Mouse (Mus musculus): ENCODE data around the gene Cep131.

The Cep131 gene

DNA sequence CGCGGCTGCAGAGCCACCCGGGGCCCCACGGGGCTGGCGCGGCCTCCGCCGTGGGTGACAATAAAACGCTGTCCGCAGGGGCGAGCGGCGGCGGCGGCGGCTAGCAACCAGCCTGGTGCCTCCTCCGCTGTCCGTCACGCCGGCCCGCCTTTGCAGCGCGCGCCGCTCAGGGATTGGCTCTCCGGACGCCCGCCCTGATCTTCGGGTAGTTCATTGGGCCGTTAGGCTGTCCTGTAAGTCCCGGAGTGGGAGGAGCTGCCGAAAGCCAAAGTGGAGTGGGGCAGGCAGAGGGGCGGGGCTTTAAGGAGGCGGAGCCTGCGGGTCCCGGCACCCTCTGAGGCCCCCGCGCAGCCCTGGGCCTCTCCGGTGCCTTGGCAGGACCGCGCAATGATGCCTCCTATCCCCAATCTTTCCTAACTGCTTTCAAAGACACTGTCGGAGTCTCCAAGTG, at the start of gene Cep131:
TSS of gene Cep131 (minus strand) at position 126 of the 451 bp plus-strand sequence.
- DNase-seq: peak; percentile 97 to 98

DNA sequence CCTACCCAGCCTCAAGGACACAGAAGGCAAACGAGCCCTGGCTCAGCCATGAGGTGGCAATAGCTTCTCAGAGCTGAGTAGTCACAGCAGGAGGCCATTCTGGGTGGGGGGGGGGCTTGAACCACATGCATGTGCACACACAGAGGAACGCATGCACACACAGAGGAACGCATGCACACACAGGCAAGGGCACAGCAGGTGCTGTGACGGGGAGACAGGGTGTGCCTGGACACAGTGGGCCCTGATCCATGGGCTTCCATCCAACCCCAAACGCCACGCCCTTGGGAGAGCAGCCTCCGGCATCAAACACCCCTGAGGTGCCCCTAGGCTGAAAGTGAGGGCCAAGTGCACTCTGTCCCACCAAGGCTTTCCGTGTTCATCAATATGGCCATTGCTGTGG, 49.6 kb upstream of the Cep131 start:
- no peak for DNase-seq

DNA sequence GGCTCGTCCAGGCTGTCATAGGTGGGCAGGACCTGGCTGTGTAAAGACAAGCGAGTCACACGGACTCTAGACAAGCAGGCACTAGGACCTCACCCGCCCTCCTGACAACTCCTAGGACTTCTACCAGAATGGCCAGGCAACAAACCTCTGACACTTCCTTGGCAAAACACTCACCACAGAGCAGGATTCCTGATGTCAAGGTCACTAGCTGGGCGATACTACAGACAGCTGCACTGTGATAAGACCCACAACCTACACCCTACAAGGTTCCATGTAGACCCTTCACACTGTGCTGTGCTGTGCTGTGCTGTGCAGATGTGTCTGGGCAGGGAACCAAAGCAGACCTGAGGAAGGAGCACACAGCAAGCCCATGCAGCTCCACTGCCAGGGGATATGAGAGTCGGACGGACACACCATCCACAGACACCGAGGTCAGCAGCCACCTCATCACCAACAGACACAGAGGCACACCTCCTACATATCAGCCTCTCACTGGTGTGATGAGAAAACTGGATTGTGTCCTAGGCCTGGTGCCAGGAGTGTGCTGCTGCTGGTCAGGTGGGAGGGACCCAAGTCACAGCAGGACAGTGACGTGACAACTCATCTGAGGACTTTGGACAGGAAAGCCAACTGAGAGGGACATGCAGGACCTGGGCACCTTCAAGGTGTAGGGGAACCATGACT, 48.4 kb upstream of the Cep131 start:
- DNase-seq: no peak

DNA sequence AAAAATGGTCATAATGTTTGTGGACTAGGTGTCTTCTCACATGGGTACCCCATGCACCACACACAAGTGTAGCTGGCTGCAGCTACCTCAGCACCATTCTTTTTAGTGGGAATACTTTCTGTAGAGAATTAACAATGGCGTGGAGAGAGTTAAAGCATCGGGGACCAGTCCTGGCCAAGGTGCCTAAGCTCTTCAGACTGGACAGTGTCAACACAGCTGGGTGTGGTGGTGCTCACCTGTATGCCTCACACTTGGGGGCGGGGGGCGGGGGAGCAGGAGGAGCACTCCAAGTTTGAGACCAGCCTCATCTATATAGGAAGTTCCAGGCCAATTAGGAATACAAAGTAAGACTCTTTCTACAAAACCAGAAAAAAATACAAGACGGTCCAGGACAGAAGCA, 47.5 kb upstream of the Cep131 start:
- no peak for DNase-seq

DNA sequence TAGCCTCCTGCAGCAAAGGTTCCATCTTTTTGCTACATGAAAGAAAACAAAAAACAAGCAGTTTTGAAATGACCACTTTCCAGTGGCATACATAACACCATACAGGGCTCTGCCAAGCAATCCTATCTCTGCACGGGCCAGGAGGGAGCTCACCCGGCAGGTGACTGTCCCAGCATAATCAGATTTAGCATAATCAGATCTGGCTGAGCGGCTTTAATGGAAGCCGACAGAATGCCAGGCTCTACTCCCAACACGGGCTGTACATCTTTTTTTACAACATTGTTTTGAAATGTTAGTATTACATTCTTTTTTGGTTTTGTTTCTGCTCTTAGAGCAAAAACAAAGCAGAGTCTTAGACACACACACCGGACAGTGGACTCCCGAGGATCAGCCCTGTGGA, 42.7 kb upstream of the Cep131 start:
- DNase-seq: no peak

DNA sequence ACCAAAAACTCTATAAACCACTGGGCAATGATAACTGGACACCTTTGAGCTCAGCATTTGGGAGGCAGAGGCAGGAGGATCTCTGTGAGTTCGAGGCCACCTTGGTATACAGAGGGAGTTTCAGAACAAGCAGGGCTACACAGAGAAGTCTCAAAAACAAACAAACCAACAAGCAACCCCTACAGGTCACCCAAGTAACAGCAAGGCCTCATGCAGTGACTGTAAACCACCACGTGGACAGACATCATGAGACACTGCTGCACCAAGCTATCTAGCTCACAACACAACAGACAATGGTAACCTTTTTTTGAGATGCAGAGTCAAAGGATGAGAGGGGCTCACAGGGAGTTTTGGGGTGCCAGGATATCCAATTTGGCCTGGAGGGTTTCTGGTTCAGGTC, 40.2 kb upstream of the Cep131 start:
- DNase-seq: no peak

DNA sequence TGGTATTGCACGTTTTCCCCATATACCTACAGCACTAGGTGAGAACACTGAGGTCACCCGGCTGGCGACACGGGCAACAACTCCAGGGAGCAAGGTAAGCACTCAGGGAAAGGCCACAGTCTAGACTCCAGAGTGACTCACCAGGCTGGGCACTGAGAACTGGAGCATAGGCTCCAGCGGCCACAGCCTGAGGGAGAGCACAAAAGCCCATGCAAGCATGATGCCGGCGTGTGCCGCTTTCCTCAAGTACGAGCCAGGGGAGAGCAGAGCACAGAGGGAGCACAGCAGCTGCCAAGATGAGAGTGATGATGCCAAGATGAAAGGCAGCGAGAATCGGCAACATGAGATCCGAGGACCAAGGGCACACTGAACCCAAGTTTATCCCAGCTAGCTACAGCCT, 35.5 kb upstream of the Cep131 start:
- DNase-seq: no peak

DNA sequence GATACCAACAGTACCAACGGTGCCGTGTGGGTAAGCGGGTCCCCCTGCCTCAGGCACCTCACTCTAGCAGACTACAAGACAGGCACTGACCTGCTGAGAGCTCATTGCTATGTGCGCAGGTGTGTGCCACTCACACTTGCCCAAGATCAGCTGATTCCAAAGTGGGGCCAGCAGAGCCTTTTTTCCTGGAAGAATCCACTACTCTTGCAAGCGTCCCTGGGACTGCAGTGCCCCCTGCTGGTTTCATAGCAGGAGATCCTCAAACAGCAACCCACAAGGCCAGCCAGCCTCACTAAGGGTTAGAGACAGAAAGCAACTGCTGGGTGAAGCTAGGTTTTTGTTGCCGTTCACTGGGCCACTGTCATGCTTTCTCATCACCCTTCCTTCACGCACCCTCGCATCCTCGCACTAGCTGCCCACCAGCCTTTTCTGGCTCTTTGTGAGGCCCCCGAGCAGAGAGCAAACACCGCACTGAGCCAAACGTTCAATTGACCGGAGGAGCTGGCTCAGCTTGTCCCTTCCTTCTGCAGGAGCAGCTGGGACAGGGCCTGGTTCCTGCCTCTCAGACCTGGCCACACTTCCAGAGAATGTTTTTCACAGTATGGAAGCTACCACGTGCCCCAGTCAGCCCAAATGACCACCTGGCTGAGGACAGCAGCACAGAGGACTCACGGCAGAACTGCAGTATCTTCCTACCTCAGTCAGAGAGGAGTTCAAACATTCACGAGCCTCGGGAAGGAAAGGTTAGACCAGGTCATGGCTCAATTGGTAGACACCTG, 34.2 kb upstream of the Cep131 start:
- peak; percentile 27 to 37 for DNase-seq

DNA sequence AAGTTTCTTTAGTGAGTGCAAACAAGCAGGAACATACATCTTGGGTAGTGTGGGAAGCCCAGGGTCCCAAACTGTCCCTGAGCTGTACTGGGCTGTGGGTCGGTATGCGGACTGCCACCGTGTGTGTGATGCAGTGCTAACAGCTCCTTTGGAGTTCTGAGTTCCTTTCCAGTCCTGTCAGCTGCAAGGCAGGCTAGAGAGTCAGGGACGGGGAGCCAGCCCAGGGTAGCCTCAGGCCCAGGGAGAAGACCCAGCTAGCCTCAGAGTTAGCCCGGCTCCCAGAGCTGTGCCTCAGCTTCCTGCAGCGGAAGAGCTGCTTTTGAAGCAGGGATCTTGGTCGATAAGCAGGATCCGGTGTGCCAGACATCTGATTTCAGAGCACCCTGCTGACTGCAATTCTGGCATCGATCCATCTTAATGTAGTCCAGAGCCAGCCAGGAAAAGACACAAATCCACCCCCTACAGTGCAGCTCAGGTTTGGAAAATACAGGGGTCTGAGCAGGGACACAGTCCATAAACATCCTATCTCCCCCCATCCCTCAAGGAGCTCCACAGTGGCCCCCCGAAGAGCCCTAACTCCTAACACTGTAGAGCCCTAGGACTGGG, 33.4 kb upstream of the Cep131 start:
- DNase-seq: no peak

DNA sequence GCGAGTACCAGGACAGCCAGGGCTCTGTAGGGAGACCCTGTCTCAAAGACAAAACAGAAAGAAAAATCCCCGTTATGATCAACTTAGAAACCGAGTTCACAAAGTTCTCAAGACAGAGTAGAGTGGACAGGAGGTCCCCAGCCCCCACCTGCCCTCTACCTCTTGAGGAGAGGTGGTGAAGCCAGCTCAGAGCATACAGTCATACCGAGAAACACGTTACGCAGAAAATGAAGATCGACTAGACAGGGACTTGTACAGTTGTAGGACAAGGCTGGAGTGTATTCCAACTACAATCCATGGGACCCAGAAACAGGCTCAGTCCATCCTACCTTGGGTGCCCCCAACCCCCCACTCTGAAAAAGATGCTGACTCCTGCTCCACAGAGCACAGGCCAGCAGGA, 32.5 kb upstream of the Cep131 start:
- DNase-seq: no peak

DNA sequence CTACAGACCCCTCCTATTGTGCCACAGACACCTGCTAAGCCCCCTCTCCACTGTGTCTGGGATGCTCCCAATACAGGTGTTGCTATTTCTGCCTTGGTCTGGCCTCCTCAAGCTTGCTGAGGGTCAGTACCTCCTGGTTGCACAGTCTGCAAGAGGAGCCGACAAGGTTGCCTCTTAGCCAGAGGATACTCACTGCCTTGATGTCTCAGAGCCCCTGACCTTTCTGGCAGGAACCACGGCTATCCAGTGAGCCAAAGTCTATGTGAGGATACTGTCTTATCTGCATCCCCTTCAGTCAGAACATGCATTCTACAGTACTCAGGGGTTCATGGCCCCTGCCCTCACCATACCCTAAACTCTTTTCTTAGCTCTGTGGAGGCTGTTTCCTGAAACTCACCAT, 31.0 kb upstream of the Cep131 start:
- no peak for DNase-seq

DNA sequence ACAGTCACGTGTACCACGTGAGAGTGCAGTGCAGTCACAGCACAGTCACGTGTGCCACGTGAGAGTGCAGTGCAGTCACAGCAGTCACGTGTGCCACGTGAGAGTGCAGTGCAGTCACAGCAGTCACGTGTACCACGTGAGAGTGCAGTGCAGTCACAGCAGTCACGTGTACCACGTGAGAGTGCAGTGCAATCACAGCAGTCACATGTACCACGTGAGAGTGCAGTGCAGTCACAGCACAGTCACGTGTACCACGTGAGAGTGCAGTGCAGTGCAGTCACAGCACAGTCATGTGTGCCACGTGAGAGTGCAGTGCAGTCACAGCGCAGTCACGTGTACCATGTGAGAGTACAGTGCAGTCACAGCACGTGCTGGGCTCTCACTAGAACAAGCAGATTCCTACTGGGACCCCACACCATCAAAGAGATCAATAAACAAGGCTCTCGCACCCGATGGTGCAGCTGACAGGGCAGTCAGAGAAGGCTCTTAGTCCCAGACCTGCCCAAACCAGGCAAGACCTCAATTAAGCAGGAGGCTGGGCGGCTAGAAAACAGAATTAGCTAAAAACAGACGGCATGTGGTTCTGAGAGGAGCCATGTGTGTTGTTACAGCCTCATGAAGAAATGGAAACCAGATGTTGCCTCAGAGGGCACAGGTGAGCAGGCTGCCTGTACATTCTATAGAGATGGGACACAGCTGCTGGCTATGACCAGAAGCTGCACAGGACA, 28.0 kb upstream of the Cep131 start:
- DNase-seq: no peak

DNA sequence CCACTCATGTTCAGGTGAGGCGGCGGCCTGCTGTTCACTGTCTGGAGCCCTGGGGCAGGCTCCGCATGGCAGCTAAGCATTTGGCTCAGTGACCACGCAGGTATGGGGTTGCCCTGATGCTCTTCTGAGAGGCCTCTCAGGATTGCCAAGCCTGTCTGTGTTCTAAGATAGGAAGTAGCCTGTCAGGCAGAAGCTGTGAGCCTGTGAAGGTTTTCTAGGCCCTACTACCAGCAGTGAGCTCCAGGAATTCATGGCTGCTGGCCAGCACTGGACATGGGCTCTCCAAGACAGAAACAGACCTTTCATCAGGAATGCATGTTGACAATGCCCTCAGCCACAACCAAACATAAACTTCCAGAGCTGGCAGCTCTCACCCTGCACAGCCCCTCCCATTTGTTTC, 25.5 kb upstream of the Cep131 start:
- no peak for DNase-seq

DNA sequence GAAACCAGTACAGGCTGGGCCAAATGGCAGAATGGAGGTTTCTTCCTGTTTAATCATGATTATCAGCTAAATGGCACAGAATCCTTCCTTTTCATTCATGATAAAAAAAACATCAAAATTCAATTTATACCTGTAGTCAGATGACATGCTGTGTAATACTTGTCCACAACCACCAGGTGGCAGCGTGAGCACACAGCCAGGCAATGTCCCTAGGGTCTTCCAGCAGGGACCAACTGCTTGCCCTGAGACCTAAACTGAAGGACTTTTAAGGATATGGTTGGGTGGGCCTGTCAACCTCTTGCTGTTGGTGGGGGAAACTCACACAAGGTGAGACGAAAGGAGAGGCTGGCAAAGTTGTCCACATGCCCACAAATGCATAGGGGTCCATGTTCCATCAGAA, 24.4 kb upstream of the Cep131 start:
- DNase-seq: peak; percentile 68 to 71

DNA sequence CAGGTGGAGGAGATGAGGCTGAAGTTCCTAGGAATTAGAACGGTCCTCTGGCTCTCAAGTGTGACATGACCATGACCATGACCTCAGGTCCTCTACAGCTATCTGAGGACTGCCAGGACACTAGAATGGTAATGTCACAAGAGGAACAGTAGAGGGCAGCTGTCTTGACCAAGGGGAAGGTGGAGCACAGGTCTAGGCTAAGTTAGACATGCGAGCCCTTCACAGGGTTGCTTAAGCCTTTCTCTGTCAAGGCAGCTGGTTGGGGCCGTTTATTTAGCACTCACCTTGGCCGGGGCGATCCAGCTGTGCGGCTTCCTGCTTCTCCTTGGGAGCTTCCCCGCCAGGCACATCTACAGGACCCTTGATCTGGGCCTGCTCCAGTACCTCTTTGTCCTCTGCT, 23.9 kb upstream of the Cep131 start:
- DNase-seq: no peak

DNA sequence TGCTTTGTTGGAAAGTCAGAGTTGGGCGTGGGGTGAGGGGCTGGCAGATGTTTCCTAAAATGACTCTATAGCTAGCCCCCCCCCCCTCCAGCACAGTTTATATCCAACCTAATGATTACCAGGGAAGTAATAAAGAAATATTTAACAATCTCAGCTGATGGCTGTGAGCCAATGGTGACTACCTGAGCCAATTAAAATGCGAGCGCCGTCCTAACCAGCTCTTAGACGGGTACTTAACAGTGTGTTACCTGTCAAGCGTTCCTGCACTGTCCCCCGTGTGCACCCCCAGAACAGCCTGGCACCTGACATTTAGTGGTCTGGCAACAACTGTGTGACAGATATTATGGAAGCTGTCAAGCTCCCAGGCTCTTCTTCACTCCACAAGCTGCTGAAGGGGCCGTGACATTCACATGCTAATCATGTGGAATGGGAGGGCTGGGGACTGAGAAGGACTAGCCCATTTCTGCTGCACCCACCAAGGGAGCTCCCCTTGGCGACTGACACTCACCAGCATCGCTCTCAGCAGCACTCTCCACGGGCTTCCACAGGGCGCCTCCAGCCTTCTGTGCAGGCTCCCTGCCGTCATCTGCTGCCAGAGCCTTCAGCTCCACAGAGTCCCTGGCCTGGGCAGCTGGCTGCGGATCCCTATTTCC, 23.1 kb upstream of the Cep131 start:
- DNase-seq: no peak

DNA sequence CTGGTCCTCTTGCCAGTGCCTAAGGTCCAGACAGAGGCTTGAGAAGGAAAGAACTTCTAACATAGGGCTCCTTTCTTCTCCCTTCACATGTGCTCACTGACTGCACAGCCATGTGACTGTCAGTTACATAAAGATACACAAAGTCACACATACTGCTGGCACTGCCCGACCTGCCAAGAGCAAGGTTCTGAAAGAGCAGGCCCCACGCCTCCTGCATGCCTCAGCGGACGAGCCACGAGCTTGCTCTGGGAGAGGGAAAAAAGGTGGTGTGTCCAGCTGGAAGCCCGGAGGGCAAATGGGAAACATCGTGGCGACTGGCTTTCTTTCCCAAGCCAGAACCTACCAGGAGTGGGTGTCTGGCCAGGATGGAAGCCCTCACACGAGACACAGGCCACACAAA, 21.2 kb upstream of the Cep131 start:
- DNase-seq: no peak

DNA sequence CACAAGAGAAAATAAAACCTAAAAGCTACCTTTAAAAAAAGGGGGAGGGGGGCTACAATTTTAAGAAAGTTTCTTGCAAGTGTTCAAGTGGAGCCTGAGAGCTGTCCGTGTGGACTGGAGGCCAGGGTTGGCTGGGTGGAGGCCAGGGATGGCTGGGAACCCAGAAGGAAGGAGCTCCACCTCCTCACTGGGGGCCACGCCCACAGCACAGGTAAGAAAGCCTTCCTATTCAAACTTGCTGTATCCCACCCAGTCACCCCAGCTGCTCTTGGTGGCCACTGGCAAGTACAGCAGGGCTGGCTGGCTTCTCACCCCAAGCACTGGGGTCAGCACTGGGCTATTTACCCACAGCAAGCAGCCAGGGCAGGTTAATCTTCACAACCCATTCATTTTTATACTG, 20.4 kb upstream of the Cep131 start:
- DNase-seq: no peak

DNA sequence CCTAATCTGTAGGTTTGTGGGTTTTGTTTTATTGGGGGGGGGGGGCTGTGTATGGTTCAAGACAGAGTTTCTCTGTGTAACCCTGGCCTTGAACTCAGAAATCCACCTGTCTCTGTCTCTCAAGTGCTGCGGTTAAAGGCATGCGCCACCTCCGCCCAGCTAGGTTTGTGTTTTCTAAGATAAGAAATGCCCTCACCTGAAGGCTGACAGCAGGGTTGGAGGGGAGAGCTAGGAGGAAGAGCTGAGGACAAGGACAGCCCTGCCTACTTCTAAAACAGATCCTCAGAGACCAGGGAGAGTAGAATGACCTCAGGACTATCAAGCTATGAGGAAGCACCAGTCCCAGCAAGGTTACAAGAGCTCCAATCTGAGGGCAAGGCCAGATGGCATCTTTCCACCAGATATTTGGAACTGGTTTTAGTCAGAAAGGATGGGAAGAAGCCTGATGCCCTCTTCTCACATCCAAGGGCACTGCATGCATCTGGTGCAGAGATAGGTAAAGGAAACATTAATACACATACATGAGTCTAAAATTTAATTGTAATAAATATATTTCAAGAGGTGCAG, 16.9 kb upstream of the Cep131 start:
- DNase-seq: no peak

DNA sequence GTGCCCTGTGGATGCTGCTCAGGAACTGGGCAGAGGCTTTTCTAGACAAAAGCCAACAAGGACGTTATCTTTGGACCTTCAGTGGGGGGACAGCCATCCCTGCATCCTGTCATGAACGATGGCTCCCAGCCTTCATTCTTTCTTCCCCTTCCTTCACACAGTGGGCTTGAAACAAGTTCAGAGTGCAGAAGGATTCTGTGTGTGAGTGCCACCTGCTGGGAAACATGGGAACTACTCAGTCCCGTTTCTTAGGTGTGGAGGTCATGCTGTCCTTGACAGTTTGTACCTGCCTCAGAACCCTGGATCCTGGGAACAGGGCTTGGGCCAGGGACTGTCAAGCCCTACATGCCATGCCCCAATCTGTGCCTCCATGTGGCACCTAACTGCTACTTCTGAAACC, 14.4 kb upstream of the Cep131 start:
- peak; percentile 72 to 74 for DNase-seq

DNA sequence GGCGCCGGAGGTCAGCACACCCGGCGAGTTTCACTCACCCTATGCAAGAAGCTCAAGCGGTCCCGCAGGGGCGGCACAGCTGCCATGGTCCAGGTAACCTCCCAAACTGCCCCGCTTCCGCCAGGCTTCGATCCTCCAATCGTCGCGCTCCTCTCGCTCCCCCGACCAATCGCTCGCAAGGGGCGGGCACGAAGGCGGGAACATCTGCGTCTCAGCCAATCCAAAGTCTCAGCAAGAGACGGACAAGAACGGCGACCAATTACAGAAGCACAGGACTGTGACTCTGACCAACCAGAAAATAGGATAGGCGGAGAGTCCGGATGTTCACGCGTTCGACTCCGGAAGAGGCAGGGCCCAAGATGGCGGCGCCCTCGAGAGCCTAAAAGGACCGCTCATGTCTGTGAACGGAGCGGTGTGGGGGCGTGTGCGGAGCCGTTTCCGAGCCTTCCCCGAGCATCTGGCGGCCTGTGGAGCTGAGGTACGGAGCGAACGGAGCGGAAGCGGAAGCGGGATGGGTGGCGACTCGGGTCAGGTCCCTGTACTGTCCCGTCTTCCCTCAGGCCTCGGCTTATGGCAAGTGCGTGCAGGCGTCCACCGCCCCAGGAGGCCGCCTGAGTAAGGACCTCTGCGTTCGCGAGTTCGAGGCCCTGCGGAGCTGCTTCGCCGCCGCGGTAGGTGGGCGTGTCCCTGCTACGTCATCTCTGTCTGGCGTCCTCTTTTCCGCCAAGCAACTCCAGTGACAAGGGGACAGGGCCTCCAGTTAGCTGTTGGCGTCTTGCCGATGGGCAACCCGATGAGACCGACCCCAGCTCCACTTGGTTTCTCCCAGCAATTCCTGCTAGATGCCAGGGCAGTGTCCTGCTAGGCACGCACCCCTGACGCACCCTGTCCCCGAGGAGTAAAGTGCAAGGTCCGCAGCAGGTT, 12.2 kb upstream of the Cep131 start, which contains the start of the genes Tepsin and Ndufaf8:
TSS of gene Tepsin (minus strand) at position 144 of the 924 bp plus-strand sequence.
TSS of gene Ndufaf8 (plus strand) at position 341 of the 924 bp plus-strand sequence.
- peak; percentile 99 for DNase-seq
